Mouse (Mus musculus) small intestine, adult 2 months (tissue): ENCODE data around the gene Ntm.

Experiments used
- CTCF ChIP-seq: fragments of 200-500 bp; IDR thresholded peaks from 2 replicates; pipeline ENCODE4 v1.5.1; 2012; ENCODE audit warnings: low read depth, mild to moderate bottlenecking, control low read depth, inconsistent platforms, low read length, moderate library complexity, mixed read lengths; ENCODE audit not compliant: insufficient replicate concordance, insufficient read length; ENCODE audit errors: extremely low read depth
- POLR2A ChIP-seq: fragments of 200-500 bp; IDR thresholded peaks from 2 replicates; pipeline ENCODE4 v1.6.1; 2012; ENCODE audit warnings: low read depth, mild to moderate bottlenecking, control low read depth, inconsistent platforms, low read length, moderate library complexity

GRCm38 (mm10) chr9:29866101-29866500, 96.8 kb downstream of the Ntm start:
- no peak for TF ChIP-seq CTCF
- no peak for TF ChIP-seq POLR2A
